Mouse (Mus musculus) MEL (cell line): ENCODE measurements around the gene Fgfr2.

Experiments used
- POLR2A ChIP-seq, 2 experiments: IDR thresholded peaks; 2 replicates each; pipeline ENCODE4 v1.6.1; 2011 to 2012; ENCODE audit warnings: low read length in 2 of 2, mild to moderate bottlenecking in 2 of 2, control low read depth in 1 of 2, improper control_type of control experiment in 1 of 2, low read depth in 1 of 2, moderate library complexity in 1 of 2; ENCODE audit not compliant: control insufficient read depth in 1 of 2, insufficient read depth in 1 of 2, poor library complexity in 1 of 2
- RAD21 ChIP-seq: IDR thresholded peaks from 2 replicates; pipeline ENCODE4 v1.6.1; 2011; ENCODE audit warnings: mild to moderate bottlenecking, low read depth, low read length, improper control_type of control experiment

GRCm38 (mm10) chr7:132337268-132337917, 785.8 kb downstream of the Fgfr2 start:
- TF ChIP-seq POLR2A (IDR thresholded peaks at IDR 0.05; ENCODE audit: control insufficient read depth in 1 of 2, insufficient read depth in 1 of 2, low read depth in 1 of 2, low read length in 2 of 2, poor library complexity in 1 of 2) (no peak), RAD21 (no peak)
